Mouse (Mus musculus) hindbrain, embryonic 13.5 days (tissue): ENCODE results near the gene Myo1c. TPM values are rescaled to one million over a fixed set of nuclear protein-coding genes. Genes with fewer than 3 reads are reported as not detected.
"Not testable (repeated sequence)": the region's sequence is repeated elsewhere in the genome, so short reads cannot be mapped to it uniquely, and the experiment has no call there.

Experiments
- ATAC-seq: fragments of 200-750 bp; cut with Nextera tagmentation; 2 replicates; pipeline ENCODE4 v1.8.0; 2017; ENCODE audit warnings: moderate TSS enrichment; ENCODE audit not compliant: low FRiP score
- H3K27ac ChIP-seq: fragments of 300-500 bp; sonication (generic); 2 replicates; pipeline ENCODE4 v1.5.1; 2015; ENCODE audit warnings: inconsistent platforms, mild to moderate bottlenecking, moderate library complexity
- H3K27me3 ChIP-seq: fragments of 300-500 bp; sonication (generic); 2 replicates; pipeline ENCODE4 v1.6.1; 2015; ENCODE audit warnings: mild to moderate bottlenecking, inconsistent platforms
- H3K36me3 ChIP-seq: fragments of 300-500 bp; sonication (generic); 2 replicates; pipeline ENCODE4 v1.6.1; 2015; ENCODE audit warnings: mild to moderate bottlenecking, inconsistent platforms
- H3K4me1 ChIP-seq: fragments of 300-500 bp; sonication (generic); replicated peaks from 2 replicates; pipeline ENCODE4 v1.6.1; 2015; ENCODE audit warnings: inconsistent platforms
- H3K4me2 ChIP-seq: fragments of 300-500 bp; sonication (generic); 2 replicates; pipeline ENCODE4 v1.6.1; 2015; ENCODE audit warnings: inconsistent platforms, mild to moderate bottlenecking, moderate library complexity
- H3K4me3 ChIP-seq: fragments of 300-500 bp; sonication (generic); 2 replicates; pipeline ENCODE4 v1.5.1; 2015; ENCODE audit warnings: mild to moderate bottlenecking, inconsistent platforms
- H3K9ac ChIP-seq: fragments of 300-500 bp; sonication (generic); 2 replicates; pipeline ENCODE4 v1.6.1; 2015; ENCODE audit warnings: mild to moderate bottlenecking, inconsistent platforms
- H3K9me3 ChIP-seq: fragments of 300-500 bp; sonication (generic); 2 replicates; pipeline ENCODE4 v1.6.1; 2016; ENCODE audit warnings: inconsistent platforms
- WGBS: fragments of 180-500 bp; shearing (Covaris S2); methylation state at CpG from one replicate; pipeline ENCODE4 v1.1.7; 2015; 5-methylcytosine and 5-hydroxymethylcytosine counted together
- polyA plus RNA-seq: library from polyadenylated mRNA; unstranded; fragments of >200 nt; fragmentation: Nextera tagmentation; extraction: Ambion mirVana; gene quantifications from 2 replicates; pipeline ENCODE4 v1.2.1, GENCODE M21; 2015

Gene Myo1c
- polyA plus RNA-seq, 1 experiment from 2014 or later: 8.8 TPM

DNA sequence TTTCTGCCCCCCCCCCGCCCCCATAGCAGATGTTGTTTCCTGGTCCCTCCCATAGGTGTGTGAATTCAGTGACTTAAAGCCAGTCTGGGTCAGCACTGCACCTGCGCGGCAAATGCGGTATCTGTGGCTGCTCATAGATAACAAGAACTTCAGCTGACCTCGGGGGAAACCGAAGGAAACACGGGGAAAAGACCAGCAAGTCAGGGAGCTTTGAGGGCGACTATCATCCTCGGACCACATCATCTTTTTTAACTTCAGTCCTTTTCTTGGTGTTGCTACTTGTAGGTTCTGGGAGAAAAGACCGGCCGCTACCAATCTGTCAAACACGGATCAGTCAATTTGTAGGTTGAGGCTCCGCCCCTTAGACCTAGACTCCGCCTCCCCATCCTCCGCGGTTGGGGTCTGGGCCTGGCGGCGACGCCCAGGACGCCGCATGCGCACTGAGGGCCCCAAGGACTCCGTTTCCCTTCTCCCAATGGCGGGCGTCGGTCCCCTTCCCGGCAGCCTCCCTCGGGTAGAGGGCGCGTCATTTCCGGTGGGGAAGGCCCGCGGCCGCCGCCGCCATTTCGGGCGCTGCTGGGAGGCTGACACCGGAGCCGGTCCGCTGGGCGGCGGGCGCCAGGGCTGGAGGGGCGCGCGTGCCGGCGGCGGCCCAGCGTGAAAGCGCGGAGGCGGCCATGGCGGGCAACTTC, 28.6 kb downstream of the Myo1c start, which contains the start of gene Crk:
Crk (plus strand) TSS at position 513 of the 692 bp plus-strand sequence.
- ATAC-seq: peak; percentile 97
- Histone ChIP-seq H3K4me3 (peak within 1 kb of the TSS; percentile 100), H3K4me2 (peak within 1 kb of the TSS; percentile 85), H3K36me3 (peaks cover 9% of the 10 kb centered on the region; the same call in 1 of the 2 replicates), H3K27ac (peak within 1 kb of the TSS; percentile 95), H3K27me3 (no peaks in the 10 kb centered on the region), H3K9me3 (no peaks in the 10 kb centered on the region), H3K9ac (peak within 1 kb of the TSS; percentile 94), H3K4me1 (peaks cover 27% of the 10 kb centered on the region)
- WGBS: under 1% methylated on average over 54 of the region's 55 CpGs

DNA sequence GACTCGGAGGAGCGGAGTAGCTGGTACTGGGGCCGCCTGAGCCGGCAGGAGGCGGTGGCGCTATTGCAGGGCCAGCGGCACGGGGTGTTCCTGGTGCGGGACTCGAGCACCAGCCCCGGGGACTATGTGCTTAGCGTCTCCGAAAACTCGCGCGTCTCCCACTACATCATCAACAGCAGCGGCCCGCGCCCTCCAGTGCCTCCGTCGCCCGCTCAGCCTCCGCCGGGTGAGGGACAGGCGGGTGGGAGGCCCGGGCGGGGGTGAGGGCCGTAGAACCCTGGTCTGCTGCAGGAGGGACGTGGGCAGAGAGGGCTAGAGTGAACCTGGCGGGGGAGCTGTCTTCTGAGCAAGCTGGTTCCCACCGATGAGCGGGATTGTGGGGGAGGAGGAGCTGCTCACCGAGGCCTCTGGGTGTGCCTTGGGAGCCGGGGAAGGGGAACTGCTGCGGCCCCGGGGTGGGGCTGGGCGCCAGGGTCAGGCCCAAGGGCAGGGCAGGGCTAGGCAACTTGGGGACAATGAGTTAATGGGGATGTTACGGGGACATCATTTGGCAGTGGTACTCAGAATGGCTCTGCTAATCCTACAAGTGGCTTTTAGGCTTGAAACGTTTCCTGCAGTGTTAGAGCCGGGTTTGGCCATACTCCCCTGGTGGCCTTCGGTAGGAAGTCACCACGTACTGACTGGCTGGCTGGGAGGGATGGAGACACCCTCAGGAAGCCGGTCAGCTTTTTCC, 29.3 kb downstream of the Myo1c start:
- Histone ChIP-seq H3K4me2 (peak overlapping the region; percentile 85), H3K4me3 (peak overlapping the region; percentile 100), H3K9ac (peak overlapping the region; percentile 94), H3K36me3 (peaks cover 11% of the 10 kb centered on the region; the same call in 1 of the 2 replicates), H3K4me1 (peaks cover 27% of the 10 kb centered on the region), H3K9me3 (no peaks in the 10 kb centered on the region), H3K27ac (peak overlapping the region; percentile 95), H3K27me3 (no peaks in the 10 kb centered on the region)
- ATAC-seq: peak; percentile 85
- under 1% methylated on average over 40 of the region's 43 CpGs for WGBS

DNA sequence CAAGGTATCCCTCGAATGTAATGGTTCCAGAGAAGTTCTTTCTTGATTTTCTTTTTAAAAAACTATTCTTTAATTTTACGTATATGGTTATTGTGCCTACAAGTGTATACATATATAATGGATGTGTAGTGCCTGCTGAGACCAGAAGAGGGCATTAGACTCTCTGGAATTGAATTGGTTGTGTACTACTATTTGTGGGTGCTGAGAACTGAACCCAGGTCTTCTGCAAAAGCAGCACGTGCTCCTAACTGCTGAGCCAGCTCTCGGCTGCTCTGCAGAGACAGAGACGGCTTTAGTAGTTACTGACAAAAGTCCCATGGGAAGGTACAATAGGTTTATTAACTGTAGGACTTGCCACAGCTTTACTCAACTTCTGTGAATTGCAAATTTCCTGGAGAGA, 34.2 kb downstream of the Myo1c start:
- Histone ChIP-seq H3K9me3 (no peaks in the 10 kb centered on the region), H3K4me1 (peaks cover 29% of the 10 kb centered on the region), H3K27me3 (no peaks in the 10 kb centered on the region), H3K36me3 (peaks cover 11% of the 10 kb centered on the region; the same call in 1 of the 2 replicates), H3K4me2 (no peak overlapping the region), H3K4me3 (no peak overlapping the region), H3K27ac (no peak overlapping the region), H3K9ac (no peak overlapping the region)
- WGBS: 89% methylated on average over 5 of the region's 5 CpGs
- no peak for ATAC-seq

DNA sequence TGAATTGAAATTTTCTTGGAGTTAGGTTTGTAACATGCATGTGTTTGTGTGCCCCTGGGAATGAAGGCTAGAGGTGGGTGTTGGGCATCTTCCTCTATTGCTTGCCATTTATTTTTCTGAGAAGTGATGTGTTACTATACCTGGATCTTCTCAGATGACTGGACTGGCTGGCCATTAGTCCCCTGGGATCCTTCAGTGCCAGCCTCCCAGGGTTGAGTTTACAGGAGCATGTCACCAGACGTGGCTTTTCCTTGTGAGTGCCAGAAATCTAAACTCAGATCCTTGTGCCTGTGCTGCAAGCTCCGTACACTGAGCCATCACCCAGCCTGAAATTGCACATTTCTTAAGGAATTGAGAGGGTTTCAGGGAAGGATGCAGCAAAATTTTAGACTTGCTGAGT, 34.7 kb downstream of the Myo1c start:
- WGBS: 83% methylated on average over 2 of the region's 2 CpGs
- H3K9ac ChIP-seq: no peak overlapping the region

DNA sequence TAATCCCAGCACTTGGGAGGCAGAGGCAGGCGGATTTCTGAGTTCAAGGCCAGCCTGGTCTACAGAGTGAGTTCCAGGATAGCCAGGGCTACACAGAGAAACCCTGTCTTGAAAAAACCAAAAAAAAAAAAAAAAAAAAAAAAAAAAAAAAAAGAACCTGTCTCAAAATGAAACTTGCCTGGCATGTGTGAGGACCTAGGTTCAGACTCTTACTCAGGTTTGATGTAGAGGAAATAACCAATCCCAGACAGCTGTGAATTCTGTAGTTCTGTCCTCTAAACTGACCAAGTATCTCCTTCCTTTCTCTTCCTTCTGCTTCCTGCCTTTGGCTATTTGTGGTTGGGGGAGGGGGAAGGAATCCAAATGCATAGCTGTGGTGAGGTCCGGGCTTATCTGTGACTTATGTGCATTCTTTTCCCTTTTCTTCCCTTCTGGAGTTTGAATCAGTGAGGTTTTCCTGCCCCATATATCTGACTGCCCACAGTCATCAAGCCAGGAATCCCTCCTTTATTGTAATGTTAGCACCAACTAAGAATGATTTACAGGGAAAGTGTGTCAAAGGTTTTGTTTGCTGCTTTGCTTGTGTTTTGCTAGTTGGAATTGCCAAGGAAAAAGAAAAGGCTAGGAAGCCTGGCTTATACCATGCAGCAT, 37.2 kb downstream of the Myo1c start:
- H3K27me3 ChIP-seq: no peaks in the 10 kb centered on the region
- H3K27ac ChIP-seq: no peak overlapping the region
- H3K4me3 ChIP-seq: no peak overlapping the region
- H3K36me3 ChIP-seq: peaks cover 19% of the 10 kb centered on the region
- peaks cover 6% of the 10 kb centered on the region; the same call in 1 of the 2 replicates for H3K4me1 ChIP-seq
- ATAC-seq: no peak
- no peak overlapping the region for H3K9ac ChIP-seq
- H3K4me2 ChIP-seq: no peak overlapping the region
- 68% methylated on average over 2 of the region's 2 CpGs for WGBS
- H3K9me3 ChIP-seq: no peaks in the 10 kb centered on the region

More for the DNA sequence above, 34.7 kb downstream of the Myo1c start:
- H3K27ac ChIP-seq: no peak overlapping the region
- H3K4me1 ChIP-seq: peaks cover 26% of the 10 kb centered on the region
- H3K4me2 ChIP-seq: no peak overlapping the region
- no peaks in the 10 kb centered on the region for H3K27me3 ChIP-seq
- H3K4me3 ChIP-seq: no peak overlapping the region
- ATAC-seq: no peak
- no peaks in the 10 kb centered on the region for H3K9me3 ChIP-seq
- peaks cover 11% of the 10 kb centered on the region; the same call in 1 of the 2 replicates for H3K36me3 ChIP-seq

DNA sequence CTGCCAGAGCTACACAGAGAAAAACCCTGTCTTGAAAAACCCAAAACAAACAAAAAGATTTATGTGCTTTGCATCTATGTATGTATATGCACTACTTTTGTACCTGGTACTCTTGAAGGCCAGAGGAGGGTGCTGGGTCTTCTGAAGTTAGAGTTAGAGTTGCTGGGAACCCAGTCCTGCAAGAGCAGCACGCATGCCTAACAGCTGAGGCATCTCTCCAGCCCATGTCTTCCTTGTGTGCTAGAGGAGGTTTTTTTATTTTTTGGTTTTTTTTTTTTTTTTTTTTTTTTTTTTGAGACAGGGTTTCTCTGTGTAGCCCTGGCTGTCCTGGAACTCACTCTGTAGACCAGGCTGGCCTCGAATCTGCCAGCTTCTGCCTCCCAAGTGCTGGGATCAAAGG, 37.8 kb downstream of the Myo1c start:
- peaks cover 6% of the 10 kb centered on the region; the same call in 1 of the 2 replicates for H3K4me1 ChIP-seq
- no peak overlapping the region for H3K9ac ChIP-seq
- no peak for ATAC-seq
- no peaks in the 10 kb centered on the region for H3K27me3 ChIP-seq
- H3K36me3 ChIP-seq: peaks cover 21% of the 10 kb centered on the region
- H3K4me3 ChIP-seq: no peak overlapping the region
- no peak overlapping the region for H3K27ac ChIP-seq
- H3K4me2 ChIP-seq: no peak overlapping the region
- H3K9me3 ChIP-seq: no peaks in the 10 kb centered on the region
- WGBS: 92% methylated on average over 2 of the region's 2 CpGs

DNA sequence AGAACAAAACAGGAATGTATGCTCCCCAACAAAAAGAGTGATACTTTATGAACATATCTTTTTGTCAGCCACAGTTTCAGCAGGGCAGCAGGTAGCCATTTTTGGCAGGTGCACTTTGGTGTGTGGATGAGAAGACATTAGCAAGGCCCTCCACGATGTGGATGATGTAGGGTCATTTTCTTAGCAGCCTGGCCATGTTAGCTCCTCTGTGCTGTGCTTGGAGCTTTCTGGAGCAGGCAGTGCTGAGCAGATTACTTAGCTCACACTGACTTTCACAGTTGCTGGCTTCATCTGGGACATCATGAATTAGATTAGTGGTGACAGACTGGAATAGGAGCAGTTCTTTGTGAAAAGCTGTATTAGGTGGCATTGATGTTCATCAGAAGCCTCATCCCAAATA, 39.7 kb downstream of the Myo1c start:
- Histone ChIP-seq H3K9ac (no peak overlapping the region), H3K27ac (no peak overlapping the region), H3K4me3 (no peak overlapping the region), H3K4me2 (no peak overlapping the region), H3K27me3 (no peaks in the 10 kb centered on the region), H3K4me1 (peaks cover 6% of the 10 kb centered on the region; the same call in 1 of the 2 replicates), H3K9me3 (no peaks in the 10 kb centered on the region), H3K36me3 (peaks cover 31% of the 10 kb centered on the region)
- WGBS: 86% methylated on average over 1 of the region's 1 CpGs
- no peak for ATAC-seq

DNA sequence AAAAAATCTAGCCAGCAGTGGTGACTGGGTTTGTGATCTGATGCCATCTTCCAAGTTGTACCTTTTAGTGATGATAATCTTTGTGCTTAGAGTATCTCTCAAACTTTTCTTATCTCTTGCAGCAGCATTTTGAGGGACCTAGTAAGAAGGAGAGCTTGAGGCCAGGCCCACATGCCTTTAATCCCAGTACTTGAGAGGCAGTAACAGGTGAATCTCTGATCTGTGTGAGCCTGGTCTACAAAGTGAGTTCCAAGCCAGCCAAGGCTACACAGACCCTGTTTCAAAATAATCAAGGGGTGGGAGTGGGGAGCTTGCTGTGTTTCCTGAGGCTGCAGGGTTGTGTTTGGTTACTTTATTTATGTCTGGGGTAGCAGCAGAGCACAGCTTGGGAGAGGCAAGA, 40.7 kb downstream of the Myo1c start:
- no peak overlapping the region for H3K4me2 ChIP-seq
- H3K27me3 ChIP-seq: no peaks in the 10 kb centered on the region
- H3K27ac ChIP-seq: no peak overlapping the region
- H3K4me1 ChIP-seq: peaks cover 2% of the 10 kb centered on the region; the same call in 1 of the 2 replicates
- H3K9me3 ChIP-seq: no peaks in the 10 kb centered on the region
- no peak overlapping the region for H3K4me3 ChIP-seq
- peaks cover 36% of the 10 kb centered on the region for H3K36me3 ChIP-seq
- no peak for ATAC-seq
- H3K9ac ChIP-seq: no peak overlapping the region

DNA sequence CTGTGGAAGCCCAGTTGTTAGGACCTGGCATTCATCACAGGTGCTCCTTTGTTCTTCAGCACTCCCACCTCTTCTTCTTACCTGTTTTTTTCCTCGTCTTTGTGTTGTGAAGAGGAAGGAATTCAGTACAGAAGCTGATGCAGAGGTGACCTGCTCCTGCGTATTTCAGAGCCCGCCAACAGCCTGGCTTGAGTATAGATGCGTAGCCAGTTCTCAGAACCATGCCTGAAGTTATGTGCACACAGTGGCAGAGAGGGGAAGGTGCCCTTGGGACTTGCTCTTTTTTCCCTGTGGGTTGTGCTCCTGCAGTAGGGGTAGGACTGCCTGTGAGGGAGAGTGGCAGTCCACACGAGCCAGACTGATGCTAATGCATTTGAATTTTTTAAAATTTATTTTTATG, 43.3 kb downstream of the Myo1c start:
- ATAC-seq: no peak
- Histone ChIP-seq H3K4me3 (no peak overlapping the region), H3K27me3 (no peaks in the 10 kb centered on the region), H3K4me1 (no peaks in the 10 kb centered on the region), H3K9ac (no peak overlapping the region), H3K9me3 (no peaks in the 10 kb centered on the region), H3K27ac (no peak overlapping the region), H3K4me2 (no peak overlapping the region), H3K36me3 (peaks cover 55% of the 10 kb centered on the region)
- WGBS: 99% methylated on average over 5 of the region's 5 CpGs

DNA sequence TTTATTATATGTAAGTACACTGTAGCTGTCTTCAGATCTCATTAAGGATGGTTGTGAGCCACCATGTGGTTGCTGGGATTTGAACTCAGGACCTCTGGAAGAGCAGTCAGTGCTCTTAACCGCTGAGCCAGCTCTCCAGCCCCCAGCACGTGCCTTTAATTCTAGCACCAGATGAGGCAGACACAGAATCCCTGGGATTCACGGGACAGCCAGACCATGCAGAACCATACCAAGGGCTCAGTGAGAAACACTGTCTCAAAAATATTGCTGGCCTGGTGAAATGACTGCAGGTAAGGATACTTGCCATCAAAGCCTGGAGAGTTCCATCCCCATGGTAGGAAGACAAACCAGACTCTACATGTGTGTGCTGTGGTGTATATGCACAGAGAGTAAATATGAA, 47.2 kb downstream of the Myo1c start:
- peaks cover 80% of the 10 kb centered on the region for H3K36me3 ChIP-seq
- WGBS: 97% methylated on average over 3 of the region's 3 CpGs
- not testable (repeated sequence) for H3K9me3 ChIP-seq, H3K4me2 ChIP-seq, H3K4me1 ChIP-seq, H3K9ac ChIP-seq, ATAC-seq, H3K27ac ChIP-seq, H3K4me3 ChIP-seq, H3K27me3 ChIP-seq

DNA sequence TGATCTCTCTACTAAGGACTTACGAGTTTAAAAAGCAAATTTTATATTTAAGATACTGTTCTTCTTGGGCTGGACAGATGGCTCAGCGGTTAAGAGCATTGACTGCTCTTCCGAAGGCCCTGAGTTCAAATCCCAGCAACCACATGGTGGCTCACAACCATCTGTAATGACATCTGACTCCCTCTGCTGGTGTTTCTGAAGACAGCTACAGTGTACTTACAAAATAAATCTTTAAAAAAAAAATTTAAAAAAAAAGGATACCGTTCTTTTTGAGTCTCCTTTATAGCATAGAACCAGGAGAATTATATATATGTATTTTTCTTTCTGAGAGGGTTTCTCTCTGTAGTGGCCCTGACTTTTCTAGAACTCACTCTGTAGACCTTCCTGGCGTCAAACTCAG, 50.3 kb downstream of the Myo1c start:
- Histone ChIP-seq H3K36me3 (peaks cover 73% of the 10 kb centered on the region), H3K4me3 (no peak overlapping the region), H3K27me3 (no peaks in the 10 kb centered on the region), H3K9ac (no peak overlapping the region), H3K4me1 (no peaks in the 10 kb centered on the region), H3K4me2 (no peak overlapping the region), H3K9me3 (no peaks in the 10 kb centered on the region), H3K27ac (no peak overlapping the region)
- no peak for ATAC-seq
- WGBS: 98% methylated on average over 5 of the region's 5 CpGs

DNA sequence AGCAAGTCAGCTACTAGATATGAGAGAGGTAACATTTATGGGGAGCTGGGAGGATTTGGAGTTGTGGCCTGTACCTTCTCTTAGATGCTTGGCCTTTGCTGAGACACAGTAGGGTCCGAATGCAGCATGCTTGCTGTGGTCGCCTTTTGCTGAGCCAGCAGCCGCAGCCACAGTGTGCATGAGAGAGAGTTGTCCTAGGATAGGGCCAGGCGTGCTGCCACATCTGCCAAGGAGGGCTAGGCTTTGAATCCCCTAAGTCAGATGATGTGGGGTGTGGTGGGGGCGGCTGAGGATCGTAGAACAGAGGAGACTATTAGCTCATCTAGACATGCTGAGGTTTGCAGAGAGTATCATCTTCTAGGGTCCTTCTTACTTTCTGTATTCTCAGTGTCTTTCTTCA, 52.5 kb downstream of the Myo1c start:
- Histone ChIP-seq H3K27ac (no peak overlapping the region), H3K27me3 (no peaks in the 10 kb centered on the region), H3K9me3 (no peaks in the 10 kb centered on the region), H3K4me2 (no peak overlapping the region), H3K9ac (no peak overlapping the region), H3K4me1 (no peaks in the 10 kb centered on the region), H3K4me3 (no peak overlapping the region), H3K36me3 (peaks cover 79% of the 10 kb centered on the region)
- no peak for ATAC-seq
- 91% methylated on average over 6 of the region's 6 CpGs for WGBS
